In the genomic region with DNA sequence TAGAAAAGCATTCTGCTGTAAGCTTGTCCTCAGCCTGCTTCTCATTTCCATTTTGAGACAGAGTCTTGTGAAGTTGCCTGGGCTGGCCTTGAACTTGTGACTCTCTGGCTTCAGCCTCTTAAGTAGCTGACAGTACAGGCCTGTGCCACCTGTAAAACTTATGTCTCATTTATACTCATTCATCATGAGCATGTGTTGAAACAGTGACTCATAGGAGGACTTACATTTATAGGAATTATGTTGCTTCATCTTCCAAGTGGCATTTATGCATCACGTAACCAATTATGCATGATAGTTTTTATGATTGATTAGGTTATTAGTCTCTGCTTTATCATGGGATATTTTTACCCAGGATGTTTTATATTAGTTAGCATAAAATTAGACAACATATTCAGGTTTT, we compare ENCODE assay signal across 17 mouse cellular contexts.
DNase-seq lines count a peak whose midpoint lies in the region; TF ChIP-seq lines count a peak whose summit lies in the region.
"Had no signal": no experiment of that assay in that cellular context is flagged by ENCODE, and none has a peak within 500 bp of the region (broad histone marks: within the 10 kb centered on the region; RNA-seq: fewer than 3 reads in every experiment).

No protein-coding gene starts in this region.

- peak; percentile 18 for DNase-seq in adrenal gland, adult 8-10 months
- DNase-seq in adrenal gland, adult 18-20 months (ENCODE audit: low spot score in 2 of 2), result no peak
- DNase-seq in NIH3T3 (ENCODE audit: low read depth), result peak; percentile 63
- DNase-seq in layer of hippocampus, adult 9-10 months (ENCODE audit: low spot score), result no peak
- DNase-seq in ovary, postnatal 14 days (ENCODE audit: low spot score), result no peak
- DNase-seq: cerebellum, adult 2 months; cerebellum, postnatal 14 days; embryo, embryonic 11 days; gastrocnemius, postnatal 10 days; heart, adult 18-20 months; heart, postnatal 10 days; heart, postnatal 4 days had no signal

- no peak for TF ChIP-seq CTCF in embryonic fibroblast, embryonic 13.5 days (IDR thresholded peaks at IDR 0.05; ENCODE audit: borderline replicate concordance, insufficient read depth, low read length)

- no peak overlapping the region for H3K4me3 ChIP-seq in embryonic fibroblast, embryonic 13.5 days (ENCODE audit: insufficient read depth, low read length)
- H3K4me3 ChIP-seq: embryonic facial prominence, embryonic 15.5 days; forebrain, embryonic 12.5 days; heart, embryonic 10.5 days; hindbrain, embryonic 12.5 days had no signal

- TF ChIP-seq POLR2A in embryonic fibroblast, embryonic 13.5 days (IDR thresholded peaks at IDR 0.05; ENCODE audit: low read depth, low read length), result no peak

- peaks cover 7% of the 10 kb centered on the region; the same call in 1 of the 2 replicates for H3K4me1 ChIP-seq in embryonic fibroblast, embryonic 13.5 days (ENCODE audit: control insufficient read depth, insufficient read depth, low read length)
- H3K4me1 ChIP-seq: embryonic facial prominence, embryonic 15.5 days; forebrain, embryonic 12.5 days; heart, embryonic 10.5 days; hindbrain, embryonic 12.5 days had no signal

- H3K27ac ChIP-seq in embryonic fibroblast, embryonic 13.5 days (ENCODE audit: insufficient read depth, low read length), result peak overlapping the region; percentile 96
- H3K27ac ChIP-seq: embryonic facial prominence, embryonic 15.5 days; forebrain, embryonic 12.5 days; heart, embryonic 10.5 days; hindbrain, embryonic 12.5 days had no signal

Comparison
In these comparisons a context has a peak if more than half of its experiments do, and no peak if none do; other contexts are left out.
1. DNase-seq: peak in adrenal gland, adult 8-10 months (single experiment) and NIH3T3 (single experiment); none in adrenal gland, adult 18-20 months (0 of 2), layer of hippocampus, adult 9-10 months (single experiment) and ovary, postnatal 14 days (single experiment).